Mouse (Mus musculus): Measurements from ENCODE around the gene Prl2c3.
"Not testable (repeated sequence)": the region's sequence is repeated elsewhere in the genome, so short reads cannot be mapped to it uniquely, and the experiment has no call there.

Gene Prl2c3

DNA sequence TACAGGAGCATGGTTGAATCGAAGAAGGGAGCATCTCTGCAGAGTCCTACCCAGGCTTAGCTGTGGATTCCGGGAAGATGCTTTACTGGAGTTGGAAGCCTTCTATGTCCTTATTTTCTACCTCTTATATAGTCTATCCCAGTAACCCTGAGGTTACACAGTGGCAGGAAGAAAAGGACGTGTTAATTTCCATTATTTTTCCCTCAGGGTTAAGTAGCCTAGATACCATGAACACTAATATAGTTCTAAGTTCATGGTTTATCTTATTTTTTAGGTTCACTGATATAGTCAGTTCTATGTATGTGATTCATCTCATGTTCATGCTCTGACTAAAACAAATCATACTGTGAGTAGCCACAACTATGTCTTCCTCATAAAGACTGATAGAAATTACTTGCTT lies at the start of gene Prl2c3:
Prl2c3 (minus strand) TSS at position 101 of the 400 bp plus-strand sequence.
- in situ Hi-C loops (cut with MboI; ENCODE audit: unreplicated experiment in 2 of 2) = loop anchor here (25.0 kb wide), 1 partner anchor 88 kb away; no protein-coding TSS in a partner anchor

DNA sequence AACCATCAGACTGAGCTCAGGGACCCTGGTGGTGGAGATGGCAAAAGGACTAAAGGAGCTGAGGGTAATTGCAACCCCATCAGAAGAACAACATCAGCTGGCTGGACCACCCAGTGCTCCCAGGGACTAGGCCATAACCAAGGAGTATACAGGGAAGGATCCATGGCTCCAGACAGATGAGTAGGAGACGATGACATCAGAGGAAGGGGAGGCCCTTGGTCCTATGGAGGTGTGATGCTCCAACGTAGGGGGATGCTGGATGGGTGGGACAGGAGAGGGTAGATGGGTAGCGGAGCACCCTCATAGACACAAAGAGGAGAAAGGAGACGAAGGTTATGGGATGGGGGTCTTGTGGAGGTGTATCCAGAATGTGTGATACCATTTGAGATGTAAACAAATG lies 48.4 kb upstream of the Prl2c3 start:
- in situ Hi-C loops (cut with MboI; ENCODE audit: unreplicated experiment in 2 of 2) = not testable (repeated sequence)

DNA sequence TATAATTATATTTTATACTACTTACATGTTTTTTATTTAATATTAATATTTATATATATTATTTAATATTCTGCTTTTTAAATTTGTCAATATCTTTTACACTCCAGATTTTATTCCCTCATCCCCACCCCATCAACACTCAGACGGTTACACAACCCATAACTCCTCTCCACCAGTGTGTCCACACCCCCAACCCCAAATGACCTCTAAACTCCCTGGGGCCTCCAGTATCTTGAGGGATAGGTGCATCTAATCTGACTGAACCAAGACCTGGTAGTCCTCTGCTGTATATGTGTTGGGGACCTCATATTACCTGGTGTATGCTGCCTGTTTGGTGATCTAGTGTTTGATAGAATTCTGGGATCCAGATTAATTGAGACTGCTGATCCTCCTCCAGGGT lies 44.8 kb upstream of the Prl2c3 start:
- in situ Hi-C loops (cut with MboI; ENCODE audit: unreplicated experiment in 2 of 2) = not testable (repeated sequence)

DNA sequence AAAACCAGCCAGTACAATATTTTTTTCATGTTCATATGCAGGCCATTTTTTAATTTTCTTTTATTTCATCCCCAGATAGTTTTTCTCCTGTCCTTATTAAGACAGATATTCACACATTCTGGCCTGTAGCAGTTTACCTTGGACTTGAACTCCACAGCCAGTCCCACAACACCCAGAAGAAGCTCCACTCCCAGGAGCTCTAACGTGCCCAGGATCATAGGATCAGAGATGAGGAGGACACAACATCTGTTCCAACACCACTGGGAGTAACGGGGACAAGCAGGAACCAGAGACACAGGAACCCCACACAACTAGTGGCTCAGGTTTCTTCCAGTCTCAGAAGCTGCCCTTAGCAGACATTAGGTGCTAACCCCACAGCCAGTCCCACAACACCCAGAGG lies 37.7 kb upstream of the Prl2c3 start:
- in situ Hi-C loops (cut with MboI; ENCODE audit: unreplicated experiment in 2 of 2) = not testable (repeated sequence)

DNA sequence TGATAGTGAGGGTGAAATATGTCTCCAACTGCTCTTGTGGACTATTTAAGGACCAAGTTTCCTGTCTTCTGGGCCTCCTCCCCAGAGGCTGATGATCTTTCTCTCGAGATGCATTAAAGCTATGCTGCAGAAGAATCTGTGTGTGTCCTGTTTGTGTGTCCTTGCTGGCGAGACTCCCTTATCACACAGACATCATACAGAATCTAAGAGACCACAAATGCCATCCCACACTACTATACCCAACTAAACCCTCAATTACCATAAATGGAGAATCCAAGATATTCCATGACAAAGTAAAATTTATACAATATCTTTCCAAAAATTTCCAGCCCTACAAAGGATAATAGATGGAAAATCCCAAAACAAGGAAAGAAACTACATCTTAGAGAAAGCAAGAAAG lies 31.9 kb upstream of the Prl2c3 start:
- in situ Hi-C loops (cut with MboI; ENCODE audit: unreplicated experiment in 2 of 2) = no loop called here

DNA sequence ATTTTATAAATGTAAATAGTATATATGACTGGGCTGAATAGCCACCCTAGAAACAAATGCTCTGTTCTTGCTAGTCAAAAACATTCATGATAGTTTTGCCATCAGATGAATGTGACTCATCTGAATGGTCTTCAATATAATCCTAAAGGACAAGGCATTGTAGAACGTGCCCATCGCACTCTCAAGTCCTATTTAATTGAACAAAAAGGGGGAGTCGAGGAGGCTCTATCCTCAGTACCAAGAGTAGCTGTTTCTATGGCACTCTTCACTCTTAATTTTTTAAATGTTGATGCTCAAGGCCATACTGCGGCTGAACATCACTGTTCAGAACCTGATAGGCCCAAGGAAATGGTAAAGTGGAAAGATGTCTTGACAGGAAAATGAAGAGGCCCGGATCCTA lies 29.2 kb upstream of the Prl2c3 start:
- in situ Hi-C loops (cut with MboI; ENCODE audit: unreplicated experiment in 2 of 2) = no loop called here

DNA sequence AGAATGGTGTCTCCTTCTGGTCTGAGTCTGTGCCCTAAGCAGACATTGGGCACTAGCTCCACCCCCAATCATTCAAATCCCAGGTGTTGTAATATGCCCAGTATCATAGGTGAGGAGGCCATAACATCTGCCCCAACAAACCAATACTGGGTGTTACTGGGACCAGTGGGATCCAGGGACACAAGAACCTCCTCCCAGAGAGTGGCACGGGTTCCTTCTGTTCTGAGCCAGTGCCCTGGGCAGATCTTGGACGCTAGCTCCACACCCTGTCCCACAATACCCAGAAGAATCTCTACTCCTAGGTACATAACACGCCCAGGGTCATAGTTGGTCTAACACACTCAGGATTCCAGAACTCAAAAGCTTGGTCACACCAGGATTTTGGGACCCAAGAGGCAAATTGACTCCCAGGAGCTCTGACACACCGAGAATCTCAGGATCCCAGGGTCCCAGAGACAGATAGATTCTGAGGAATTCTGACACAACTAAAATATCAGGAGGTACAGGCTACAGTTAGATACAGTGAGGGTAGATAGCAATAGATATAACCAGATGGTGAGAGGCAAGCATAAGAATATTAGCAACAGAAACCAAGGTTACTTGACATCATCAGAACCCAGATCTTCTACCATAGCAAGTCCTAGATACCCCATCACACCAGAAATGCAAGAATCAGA lies 24.8 kb upstream of the Prl2c3 start:
- in situ Hi-C loops (cut with MboI; ENCODE audit: unreplicated experiment in 2 of 2) = loop anchor here (25.0 kb wide), 1 partner anchor 112 kb away; no protein-coding TSS in a partner anchor

DNA sequence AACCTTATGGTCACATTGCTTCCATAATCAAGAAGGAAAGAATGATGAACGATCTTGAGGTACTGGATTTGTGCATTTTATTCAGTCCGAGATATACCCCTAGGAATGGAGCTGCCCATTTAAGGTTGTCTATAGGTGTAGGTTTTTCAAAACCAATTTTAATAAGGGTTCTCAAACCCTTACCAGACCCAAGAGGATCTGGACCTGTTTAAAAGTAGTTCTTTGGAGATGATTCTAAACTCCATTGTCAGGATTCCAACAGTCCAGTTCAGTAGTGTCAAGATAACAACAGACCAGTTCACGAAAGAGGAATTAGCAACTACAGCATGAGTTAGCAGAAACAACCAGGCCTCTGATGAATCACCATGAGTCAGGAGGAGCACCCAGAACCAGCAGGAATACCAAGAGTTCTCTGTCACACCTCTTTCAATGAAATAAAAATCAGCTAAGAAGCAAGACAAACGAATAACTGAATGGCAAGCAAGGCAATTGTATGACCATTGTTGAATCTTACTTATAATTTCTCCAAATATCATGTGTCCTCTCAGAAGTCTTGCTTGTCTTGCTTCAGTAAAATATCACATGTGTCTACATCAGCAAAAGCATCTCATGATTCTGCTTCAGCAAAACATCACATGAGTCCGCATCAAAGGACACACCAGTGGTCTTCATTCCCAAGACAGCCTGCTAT lies 14.0 kb upstream of the Prl2c3 start:
- in situ Hi-C loops (cut with MboI; ENCODE audit: unreplicated experiment in 2 of 2) = loop anchor here (25.0 kb wide), 1 partner anchor 102 kb away; no protein-coding TSS in a partner anchor

DNA sequence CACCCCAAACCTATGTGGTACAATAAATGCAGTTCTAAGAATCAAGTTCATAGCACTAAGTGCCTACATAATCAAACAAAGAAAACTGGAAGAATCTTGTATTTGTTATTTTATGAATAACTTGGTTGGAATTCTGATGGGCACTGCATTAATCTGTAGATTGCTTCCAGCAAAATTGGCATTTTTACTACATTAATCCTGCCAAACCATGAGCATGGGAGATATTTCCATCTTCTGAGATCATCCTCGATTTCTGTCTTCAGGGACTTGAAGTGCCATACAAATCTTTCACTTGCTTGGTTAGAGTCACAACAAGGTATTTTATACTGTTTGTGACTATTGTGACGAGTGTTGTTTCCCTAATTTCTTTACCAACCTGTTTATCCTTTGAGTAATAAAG lies 9.7 kb upstream of the Prl2c3 start:
- in situ Hi-C loops (cut with MboI; ENCODE audit: unreplicated experiment in 2 of 2) = loop anchor here (25.0 kb wide), 1 partner anchor 97 kb away; no protein-coding TSS in a partner anchor

DNA sequence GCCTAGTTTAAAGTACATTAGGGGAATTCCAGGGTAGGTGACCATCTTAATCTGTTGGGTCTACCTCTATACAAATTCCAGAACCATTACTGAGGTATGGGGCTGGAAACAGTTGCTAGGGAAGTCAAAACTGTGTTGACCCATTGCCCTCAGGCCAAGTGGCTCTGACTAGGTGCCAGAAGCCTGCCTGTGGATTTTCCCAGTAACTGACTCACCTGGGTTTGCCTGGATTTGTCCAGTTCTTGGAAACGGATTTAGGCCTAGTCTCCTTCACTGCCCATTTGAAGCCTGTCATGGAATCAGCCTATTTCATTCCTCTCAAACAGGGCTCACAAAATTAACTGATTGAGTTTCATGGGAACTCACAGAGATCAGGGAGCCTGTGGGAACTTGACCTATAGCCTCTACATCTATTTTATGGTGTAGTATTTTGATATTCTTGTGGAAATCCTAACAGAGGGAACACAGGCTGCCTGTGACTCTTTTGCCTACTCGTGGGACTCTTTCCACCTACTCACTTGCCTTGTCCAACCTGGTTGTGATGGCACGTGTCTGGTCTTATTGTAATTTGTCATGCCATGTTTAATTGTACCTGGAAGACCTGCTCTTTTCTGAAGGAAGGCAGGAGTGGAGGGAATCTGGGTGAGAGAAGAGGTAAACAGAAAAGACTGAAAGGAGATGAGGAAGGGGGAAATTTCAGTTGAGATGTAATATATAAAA lies 9.1 kb upstream of the Prl2c3 start:
- in situ Hi-C loops (cut with MboI; ENCODE audit: unreplicated experiment in 2 of 2) = loop anchor here (25.0 kb wide), 1 partner anchor 97 kb away; no protein-coding TSS in a partner anchor

DNA sequence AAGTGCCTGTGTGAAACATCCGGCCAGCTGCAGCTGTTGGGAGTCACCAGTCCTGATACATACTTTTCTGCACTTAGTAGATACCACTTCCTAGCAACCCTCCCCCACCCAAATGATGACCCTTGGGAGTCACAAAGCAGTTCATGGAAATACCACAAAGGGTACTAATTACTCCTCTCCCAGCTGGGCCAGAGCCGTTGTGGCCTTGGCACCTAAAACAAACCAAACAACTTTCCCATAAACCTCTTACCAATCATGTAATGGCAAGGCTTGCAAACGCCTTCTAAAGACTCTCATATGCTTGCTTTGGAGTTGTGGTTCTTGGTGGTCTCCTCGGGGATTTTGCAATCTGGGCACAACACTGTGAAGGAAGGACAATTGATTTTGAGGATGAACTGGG lies 6.6 kb upstream of the Prl2c3 start:
- in situ Hi-C loops (cut with MboI; ENCODE audit: unreplicated experiment in 2 of 2) = loop anchor here (25.0 kb wide), 1 partner anchor 94 kb away; no protein-coding TSS in a partner anchor

DNA sequence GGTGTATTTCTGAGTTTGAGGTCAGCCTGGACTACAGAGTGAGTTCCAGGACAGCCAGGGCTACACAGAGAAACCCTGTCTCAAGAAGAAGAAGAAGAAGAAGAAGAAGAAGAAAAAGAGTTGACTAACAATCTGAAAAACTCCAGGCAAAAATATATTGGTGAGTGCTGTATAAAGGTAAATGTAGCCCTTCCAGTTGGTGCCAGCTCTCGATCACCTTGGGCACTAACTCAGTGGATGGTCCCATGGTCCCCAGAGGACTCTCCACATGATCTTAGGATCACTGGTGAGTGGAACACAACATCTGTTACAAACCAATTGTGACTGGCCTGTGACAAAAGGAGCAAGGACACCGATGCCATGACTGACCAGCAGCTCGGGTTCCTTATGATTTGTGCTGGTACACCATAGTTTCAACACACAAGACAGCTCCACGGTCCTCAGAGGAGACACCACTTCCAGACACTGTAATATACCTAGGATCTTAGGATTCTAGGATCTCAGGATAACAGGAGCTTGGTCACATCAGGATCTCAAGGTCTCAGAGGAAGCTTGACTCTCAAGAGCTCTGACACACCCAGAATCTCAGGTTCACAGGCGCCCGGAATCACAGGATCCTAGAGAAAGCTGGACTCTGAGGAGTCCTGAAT lies 30.3 kb downstream of the Prl2c3 start:
- in situ Hi-C loops (cut with MboI; ENCODE audit: unreplicated experiment in 2 of 2) = loop anchor here in 1 of 2 experiments (10.0 kb wide), 1 partner anchor 195 kb away; no protein-coding TSS in a partner anchor
